Mouse (Mus musculus): ENCODE data around the gene Notch1. TPM values are rescaled to one million over a fixed set of nuclear protein-coding genes. Genes with fewer than 3 reads are reported as not detected.

Notch1 gene
- total RNA-seq, 2 experiments from 2014 or later = 3.3 to 7.3 TPM

DNA sequence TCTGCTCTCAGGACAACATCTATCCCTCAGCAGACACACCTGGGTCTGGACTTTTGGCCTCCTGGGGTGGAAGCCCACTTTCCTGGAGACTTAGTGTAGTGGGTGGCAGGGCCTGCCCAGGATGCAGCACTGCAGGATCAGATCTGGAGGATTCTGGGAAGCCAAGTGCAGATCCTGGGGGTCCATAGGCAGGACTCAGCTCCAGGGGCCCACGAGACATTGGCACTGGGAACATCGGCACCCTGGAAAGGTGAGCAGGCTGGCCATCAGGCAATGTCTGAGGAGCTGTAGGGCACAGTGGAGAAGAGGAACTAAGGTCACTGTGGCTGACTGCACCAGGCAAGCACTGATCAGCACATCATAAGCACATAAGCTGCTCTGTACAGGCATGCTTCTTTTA is 94.5 kb downstream of the Notch1 start:
- no peak for ATAC-seq (replicated peaks; ENCODE audit: low FRiP score, poor library complexity, severe bottlenecking)

- no peak for ATAC-seq (replicated peaks; ENCODE audit: low FRiP score, poor library complexity, severe bottlenecking)
Observed at GRCm38 (mm10) chr2:26418120-26418519, 98.3 kb downstream of the Notch1 start.

- ATAC-seq (replicated peaks; ENCODE audit: low FRiP score, poor library complexity, severe bottlenecking) = no peak
Observed at GRCm38 (mm10) chr2:26417066-26417465, 99.4 kb downstream of the Notch1 start.

DNA sequence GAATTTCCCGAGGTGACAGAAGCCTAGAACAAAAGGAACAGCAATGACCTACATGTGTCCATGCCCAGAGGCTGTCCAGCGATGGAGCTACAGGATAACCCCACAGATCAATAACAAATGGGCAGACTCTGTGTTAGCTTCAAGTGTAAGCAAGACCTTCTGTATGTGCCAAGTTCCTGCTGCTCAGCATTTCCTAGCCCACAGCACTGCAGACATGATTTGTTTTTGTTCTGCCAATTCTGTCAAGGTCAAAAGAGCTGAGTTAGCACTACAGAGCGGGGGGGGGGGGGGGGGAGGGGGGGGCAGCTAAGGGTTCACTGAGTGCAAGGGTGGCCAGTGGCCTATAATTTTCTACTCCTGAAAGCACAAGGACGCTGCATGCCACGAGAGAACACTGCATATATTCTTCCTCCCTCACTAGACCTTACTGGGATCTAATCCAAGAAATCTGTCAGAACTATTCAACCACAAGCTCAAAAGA is 105.5 kb downstream of the Notch1 start:
- ATAC-seq (replicated peaks; ENCODE audit: low FRiP score, poor library complexity, severe bottlenecking) = no peak

- no peak for ATAC-seq (replicated peaks; ENCODE audit: low FRiP score, poor library complexity, severe bottlenecking)
Observed at GRCm38 (mm10) chr2:26410091-26410490, 106.4 kb downstream of the Notch1 start.

- peak; percentile 12; the same call in 1 of the 2 replicates for ATAC-seq (replicated peaks; ENCODE audit: low FRiP score, poor library complexity, severe bottlenecking)
Observed at GRCm38 (mm10) chr2:26409362-26409761, 107.1 kb downstream of the Notch1 start.

GRCm38 (mm10) chr2:26408515-26409356 is 107.7 kb downstream of the Notch1 start, which contains the start of gene Inpp5e:
Gene Inpp5e (minus strand): TSS chr2:26409203.
- peak; percentile 92 for ATAC-seq (replicated peaks; ENCODE audit: low FRiP score, poor library complexity, severe bottlenecking)

Other genes with a start within 250 kb of the Notch1 start
- gene Ccdc187, start 222.1 kb downstream of the Notch1 start, total RNA-seq (2015; ENCODE audit: low replicate concordance) = not detected in 2 replicates
- gene Ccdc187, start 222.1 kb downstream of the Notch1 start, total RNA-seq (2017; ENCODE audit: low replicate concordance) = not detected in 2 replicates
- gene Gpsm1, start 201.1 kb downstream of the Notch1 start, total RNA-seq (2015; ENCODE audit: low replicate concordance) = 0.77 and 1.5 TPM in 2 replicates
- gene Gpsm1, start 201.1 kb downstream of the Notch1 start, total RNA-seq (2017; ENCODE audit: low replicate concordance) = 1.7 and 2.0 TPM in 2 replicates
- 2.7 TPM in 1 of 2 replicates, not detected in the other for gene Dnlz, start 164.6 kb downstream of the Notch1 start, total RNA-seq (2015; ENCODE audit: low replicate concordance)
- 1.1 and 2.0 TPM in 2 replicates for gene Dnlz, start 164.6 kb downstream of the Notch1 start, total RNA-seq (2017; ENCODE audit: low replicate concordance)
- 5.9 and 11.9 TPM in 2 replicates for gene Card9, start 155.7 kb downstream of the Notch1 start, total RNA-seq (2015; ENCODE audit: low replicate concordance)
- 20.4 and 32.5 TPM in 2 replicates for gene Card9, start 155.7 kb downstream of the Notch1 start, total RNA-seq (2017; ENCODE audit: low replicate concordance)
- 2.9 and 12.3 TPM in 2 replicates for gene Snapc4, start 136.0 kb downstream of the Notch1 start, total RNA-seq (2015; ENCODE audit: low replicate concordance)
- gene Snapc4, start 136.0 kb downstream of the Notch1 start, total RNA-seq (2017; ENCODE audit: low replicate concordance) = 0.85 and 7.4 TPM in 2 replicates
- 17.8 and 25.0 TPM in 2 replicates for gene Entr1, start 127.3 kb downstream of the Notch1 start, total RNA-seq (2015; ENCODE audit: low replicate concordance)
- gene Entr1, start 127.3 kb downstream of the Notch1 start, total RNA-seq (2017; ENCODE audit: low replicate concordance) = 17.3 and 19.2 TPM in 2 replicates
- 6.5 TPM in 2 replicates for gene Pmpca, start 127.3 kb downstream of the Notch1 start, total RNA-seq (2015; ENCODE audit: low replicate concordance)
- 12.1 and 24.0 TPM in 2 replicates for gene Pmpca, start 127.3 kb downstream of the Notch1 start, total RNA-seq (2017; ENCODE audit: low replicate concordance)
- gene Inpp5e, start 107.5 kb downstream of the Notch1 start, total RNA-seq (2015; ENCODE audit: low replicate concordance) = 4.0 and 4.6 TPM in 2 replicates
- gene Inpp5e, start 107.5 kb downstream of the Notch1 start, total RNA-seq (2017; ENCODE audit: low replicate concordance) = 2.5 and 4.5 TPM in 2 replicates
- 12.5 and 18.8 TPM in 2 replicates for gene Sec16a, start 71.4 kb downstream of the Notch1 start, total RNA-seq (2015; ENCODE audit: low replicate concordance)
- 9.3 and 14.9 TPM in 2 replicates for gene Sec16a, start 71.4 kb downstream of the Notch1 start, total RNA-seq (2017; ENCODE audit: low replicate concordance)
- 7.5 TPM in 1 of 2 replicates, not detected in the other for gene Egfl7, start 63.4 kb upstream of the Notch1 start, total RNA-seq (2015; ENCODE audit: low replicate concordance)
- gene Egfl7, start 63.4 kb upstream of the Notch1 start, total RNA-seq (2017; ENCODE audit: low replicate concordance) = 4.9 and 8.2 TPM in 2 replicates
- gene Gm20532, start 70.0 kb upstream of the Notch1 start, total RNA-seq (2015; ENCODE audit: low replicate concordance) = not detected in 2 replicates
- not detected in 2 replicates for gene Gm20532, start 70.0 kb upstream of the Notch1 start, total RNA-seq (2017; ENCODE audit: low replicate concordance)
- 17.1 and 32.7 TPM in 2 replicates for gene Agpat2, start 87.8 kb upstream of the Notch1 start, total RNA-seq (2015; ENCODE audit: low replicate concordance)
- gene Agpat2, start 87.8 kb upstream of the Notch1 start, total RNA-seq (2017; ENCODE audit: low replicate concordance) = 23.0 and 24.4 TPM in 2 replicates
- gene Fam69b, start 111.8 kb upstream of the Notch1 start, total RNA-seq (2015; ENCODE audit: low replicate concordance) = not detected in 2 replicates
- 0.34 TPM in 1 of 2 replicates, not detected in the other for gene Fam69b, start 111.8 kb upstream of the Notch1 start, total RNA-seq (2017; ENCODE audit: low replicate concordance)
- gene Lcn4, start 154.6 kb upstream of the Notch1 start, total RNA-seq (2015; ENCODE audit: low replicate concordance) = not detected in 2 replicates
- gene Lcn4, start 154.6 kb upstream of the Notch1 start, total RNA-seq (2017; ENCODE audit: low replicate concordance) = not detected in 2 replicates

Measured in erythroblast, adult 5-6 weeks (primary cell).